Mouse (Mus musculus) kidney, postnatal 4 days (tissue): ENCODE data around the gene Ubash3b.
A peak's percentile ranks its signal among the peaks of the same experiment; 100 is the strongest.

Experiments
- DNase-seq, 2 experiments: peaks; one replicate each; pipeline ENCODE4 v3.0.0; 2021; ENCODE audit warnings: mixed read lengths in 2 of 2

The Ubash3b gene

GRCm38 (mm10) chr9:40984313-40984712 is 177.2 kb downstream of the Ubash3b start:
- no peak for DNase-seq

- no peak for DNase-seq
Measured at GRCm38 (mm10) chr9:40983758-40984157, 177.7 kb downstream of the Ubash3b start.

- peak; percentile 41 to 54 for DNase-seq
Measured at GRCm38 (mm10) chr9:40982480-40982879, 179.0 kb downstream of the Ubash3b start.

- no peak for DNase-seq
Measured at GRCm38 (mm10) chr9:40974042-40974801, 187.3 kb downstream of the Ubash3b start.

GRCm38 (mm10) chr9:40964418-40964714 is 197.1 kb downstream of the Ubash3b start:
- no peak for DNase-seq

- DNase-seq: peak; percentile 7 to 15
Measured at GRCm38 (mm10) chr9:40963586-40964417, 197.7 kb downstream of the Ubash3b start, which contains the start of gene Jhy. Jhy (minus strand) TSS chr9:40964118.

- no peak for DNase-seq
Measured at GRCm38 (mm10) chr9:40961401-40961800, 200.1 kb downstream of the Ubash3b start.
